Mouse (Mus musculus) heart, embryonic 12.5 days (tissue): ENCODE measurements around the gene Trir. TPM values are rescaled to one million over a fixed set of nuclear protein-coding genes. Genes with fewer than 3 reads are reported as not detected.
A peak's percentile ranks its signal among the peaks of the same experiment; 100 is the strongest.

Experiments
- ATAC-seq: fragments of 200-750 bp; cut with Nextera tagmentation; 2 replicates; pipeline ENCODE4 v1.8.0; 2017; ENCODE audit warnings: moderate TSS enrichment, moderate library complexity; ENCODE audit not compliant: insufficient number of reproducible peaks, low FRiP score
- H3K27ac ChIP-seq: fragments of 300-500 bp; sonication (generic); 2 replicates; pipeline ENCODE4 v1.5.1; 2016; ENCODE audit warnings: mild to moderate bottlenecking, moderate library complexity; ENCODE audit not compliant: poor library complexity, severe bottlenecking
- H3K27me3 ChIP-seq: fragments of 300-500 bp; sonication (generic); replicated peaks from 2 replicates; pipeline ENCODE4 v1.6.1; 2016; ENCODE audit warnings: mild to moderate bottlenecking, moderate library complexity
- H3K36me3 ChIP-seq: fragments of 300-500 bp; sonication (generic); 2 replicates; pipeline ENCODE4 v1.6.1; 2016; ENCODE audit warnings: mild to moderate bottlenecking, moderate library complexity
- H3K4me1 ChIP-seq: fragments of 300-500 bp; sonication (generic); replicated peaks from 2 replicates; pipeline ENCODE4 v1.6.1; 2016; ENCODE audit warnings: mild to moderate bottlenecking
- H3K4me2 ChIP-seq: fragments of 300-500 bp; sonication (generic); 2 replicates; pipeline ENCODE4 v1.6.1; 2016; ENCODE audit warnings: mild to moderate bottlenecking, moderate library complexity
- H3K4me3 ChIP-seq: fragments of 300-500 bp; sonication (generic); 2 replicates; pipeline ENCODE4 v1.5.1; 2016; ENCODE audit warnings: mild to moderate bottlenecking
- H3K9ac ChIP-seq: fragments of 300-500 bp; sonication (generic); 2 replicates; pipeline ENCODE4 v1.6.1; 2016; ENCODE audit warnings: mild to moderate bottlenecking, moderate library complexity
- H3K9me3 ChIP-seq: fragments of 300-500 bp; sonication (generic); replicated peaks from 2 replicates; pipeline ENCODE4 v1.6.1; 2016; ENCODE audit warnings: mild to moderate bottlenecking, moderate library complexity
- WGBS: fragments of 180-500 bp; shearing (Covaris S2); methylation state at CpG from one replicate; pipeline ENCODE4 v1.1.7; 2016; 5-methylcytosine and 5-hydroxymethylcytosine counted together
- polyA plus RNA-seq: library from polyadenylated mRNA; unstranded; fragments of >200 nt; fragmentation: Nextera tagmentation; extraction: Ambion mirVana; gene quantifications from 2 replicates; pipeline ENCODE4 v1.2.1, GENCODE M21; 2016

The Trir gene
- polyA plus RNA-seq = 102 and 109 TPM in 2 replicates

DNA sequence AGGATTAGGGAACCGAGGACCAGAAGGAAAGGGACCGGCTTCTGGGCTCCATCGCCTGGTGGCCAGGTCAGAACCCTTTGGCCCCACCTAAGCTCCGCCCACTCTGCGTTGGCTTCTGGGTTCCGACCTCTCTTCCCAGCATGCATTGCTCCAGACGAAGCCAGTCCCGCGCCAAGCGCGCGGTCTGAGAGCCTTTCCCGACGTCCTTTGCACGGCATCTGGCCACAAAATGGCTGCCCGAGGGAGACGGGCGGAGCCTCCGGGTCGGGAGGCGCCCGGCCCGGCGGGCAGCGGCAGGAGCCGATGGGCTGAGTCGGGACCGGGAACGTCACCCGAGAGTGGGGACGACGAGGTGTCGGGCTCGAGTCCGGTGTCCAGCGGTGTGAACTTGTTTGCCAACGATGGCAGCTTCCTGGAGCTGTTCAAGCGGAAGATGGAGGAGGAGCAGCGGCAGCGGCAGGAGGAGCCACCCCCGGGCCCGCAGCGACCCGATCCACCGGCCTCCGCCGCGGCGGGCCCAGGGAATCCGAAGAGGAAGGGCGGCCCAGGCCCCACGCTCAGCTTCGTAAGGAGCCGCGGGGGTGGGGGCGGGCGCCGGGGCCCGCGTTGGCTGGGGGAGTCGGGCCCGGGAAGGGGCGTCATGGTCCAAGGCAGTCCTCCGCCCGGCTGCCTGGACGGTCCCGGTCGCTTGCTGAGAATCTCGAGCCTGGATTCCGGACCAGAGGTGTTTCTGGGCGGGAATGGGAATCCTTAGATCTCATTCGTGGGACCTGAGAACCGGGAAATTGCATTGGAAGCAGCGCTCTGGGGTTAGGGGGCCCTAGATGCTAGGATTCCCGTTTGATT is at the start of gene Trir:
Gene Trir, plus strand, starts transcription at position 154 of the 846 bp plus-strand sequence.
- peak within 1 kb of the TSS; percentile 97 for H3K4me3 ChIP-seq
- no peaks in the 10 kb centered on the region for H3K27me3 ChIP-seq
- peaks cover 36% of the 10 kb centered on the region for H3K4me1 ChIP-seq
- peaks cover 48% of the 10 kb centered on the region for H3K36me3 ChIP-seq
- H3K4me2 ChIP-seq = peak within 1 kb of the TSS; percentile 98
- under 1% methylated on average over 71 of the region's 75 CpGs for WGBS
- no peaks in the 10 kb centered on the region for H3K9me3 ChIP-seq
- peak within 1 kb of the TSS; percentile 100 for H3K9ac ChIP-seq
- ATAC-seq = peak; percentile 89
- H3K27ac ChIP-seq = peak within 1 kb of the TSS; percentile 84

DNA sequence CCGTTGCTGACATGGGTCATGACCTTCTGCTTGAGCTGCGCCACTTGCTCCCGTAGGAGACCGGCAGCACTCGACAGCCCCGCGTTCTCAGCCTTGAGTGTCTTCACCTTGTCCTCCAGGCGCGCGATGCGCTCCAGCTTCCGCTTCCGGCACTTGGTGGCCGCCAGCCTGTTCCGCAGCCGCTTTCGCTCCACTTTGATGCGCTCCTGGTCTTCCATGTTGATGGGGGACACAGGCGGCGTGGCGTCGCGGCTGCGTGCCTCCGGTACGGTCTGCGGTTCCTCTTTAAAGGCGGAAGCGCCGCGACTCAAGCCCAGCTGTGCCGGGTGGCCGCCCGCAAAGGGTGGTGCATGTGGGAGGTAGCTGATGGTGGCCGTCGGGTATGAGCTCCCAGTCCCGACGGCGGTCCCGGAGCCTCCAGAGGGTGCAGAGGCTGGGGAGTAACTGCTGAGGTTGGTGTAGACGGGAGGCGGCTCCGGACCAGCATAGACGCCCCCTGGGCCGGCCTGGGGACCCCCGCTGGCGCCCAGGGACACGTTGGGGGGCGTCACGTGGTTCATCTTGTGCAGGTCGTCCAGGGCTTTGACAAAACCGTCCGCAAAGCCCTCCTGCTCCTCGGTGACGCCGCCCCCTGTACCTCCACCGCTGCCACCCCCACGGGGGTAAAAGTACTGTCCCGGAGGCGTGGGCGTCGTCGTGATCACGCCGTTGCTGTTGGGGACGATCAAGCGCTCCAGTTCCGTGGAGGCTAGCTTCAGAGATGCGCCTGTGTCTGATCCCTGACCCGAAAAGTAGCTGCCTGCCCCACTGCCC is 49.0 kb upstream of the Trir start:
- H3K36me3 ChIP-seq = peaks cover 25% of the 10 kb centered on the region
- peak overlapping the region; percentile 71 for H3K27ac ChIP-seq
- peak overlapping the region; percentile 78 for H3K9ac ChIP-seq
- H3K9me3 ChIP-seq = no peaks in the 10 kb centered on the region
- no peaks in the 10 kb centered on the region for H3K27me3 ChIP-seq
- no peak for ATAC-seq
- peak overlapping the region; percentile 95 for H3K4me2 ChIP-seq
- H3K4me1 ChIP-seq = peaks cover 58% of the 10 kb centered on the region
- WGBS = 1% methylated on average over 70 of the region's 70 CpGs
- peak overlapping the region; percentile 55 for H3K4me3 ChIP-seq

DNA sequence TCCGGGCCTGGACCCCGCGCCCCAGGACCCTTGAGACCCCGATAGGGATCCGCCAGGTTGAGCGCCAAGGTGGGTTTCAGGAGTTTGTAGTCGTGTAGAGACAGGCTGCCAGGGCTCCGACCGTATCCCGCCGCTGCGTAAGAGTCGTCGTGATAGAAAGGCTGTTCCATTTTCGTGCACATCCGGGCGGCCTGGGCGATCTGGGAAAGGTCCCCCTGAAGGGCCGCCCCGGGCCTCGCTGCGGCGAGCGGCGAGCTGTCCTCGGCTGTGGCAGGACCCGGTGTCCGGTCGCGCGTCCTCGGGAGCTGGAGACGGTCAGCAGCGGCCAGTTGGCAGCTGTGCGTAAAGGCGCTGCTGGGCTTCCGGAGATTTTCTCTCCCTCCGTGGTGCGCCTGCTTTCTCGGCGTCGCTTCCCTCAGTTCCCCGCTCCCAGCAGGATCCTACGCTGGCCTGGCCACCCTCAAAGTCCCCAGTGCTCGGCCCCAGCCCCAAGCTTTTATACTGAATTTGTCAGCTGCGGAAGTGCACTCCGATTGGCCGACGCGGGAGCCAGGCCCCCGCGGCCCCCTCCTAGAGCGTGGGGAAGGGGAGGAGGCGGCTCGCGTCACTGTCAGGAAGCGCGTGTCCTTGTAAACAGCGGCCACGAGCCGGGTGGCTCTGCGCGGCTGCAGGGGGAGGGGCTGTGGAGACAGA is 48.2 kb upstream of the Trir start, which contains the start of gene Junb:
Gene Junb, minus strand, starts transcription at position 471 of the 693 bp plus-strand sequence.
- under 1% methylated on average over 63 of the region's 63 CpGs for WGBS

DNA sequence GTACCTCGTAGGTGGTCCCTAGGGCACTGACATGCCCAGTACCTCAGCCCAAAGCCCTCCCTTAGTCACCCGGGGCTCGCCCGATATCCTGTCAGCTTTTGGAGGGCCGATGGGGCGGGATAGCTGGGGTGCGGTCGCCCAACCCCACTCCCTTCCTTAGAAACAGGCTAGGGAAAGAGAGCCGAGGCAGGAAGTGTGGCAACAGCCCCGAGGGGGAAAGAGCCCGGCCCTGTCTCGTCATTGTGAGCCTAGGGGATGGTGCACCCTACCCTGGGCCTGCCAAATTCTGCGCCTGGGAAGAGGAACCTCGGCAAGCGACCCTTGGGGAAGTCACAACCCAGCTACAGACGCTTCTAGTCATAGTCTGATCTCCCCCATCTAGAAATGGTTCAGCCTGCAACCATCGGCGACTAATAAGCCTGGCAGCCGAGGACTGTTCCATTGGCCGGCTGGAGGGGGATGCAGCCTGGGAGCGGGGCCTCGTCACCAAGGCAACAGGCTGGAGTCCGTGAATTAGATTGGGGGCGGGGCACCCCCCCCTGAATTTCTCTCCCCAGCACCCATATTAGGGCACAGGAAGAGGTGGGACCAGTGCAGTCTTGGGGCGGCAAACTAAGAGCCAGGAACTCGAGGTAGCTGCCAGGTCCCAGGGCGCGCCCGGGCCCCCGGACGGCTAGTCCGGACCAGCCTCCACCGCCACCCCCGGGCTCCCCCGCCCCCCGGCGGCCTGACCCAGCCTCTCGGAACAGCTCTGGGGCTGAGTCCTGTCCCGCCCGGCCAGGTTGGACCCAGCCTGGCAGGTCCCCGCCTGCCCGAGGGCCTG is 46.8 kb upstream of the Trir start:
- peak overlapping the region; percentile 50 for H3K9ac ChIP-seq
- H3K4me3 ChIP-seq = peak overlapping the region; percentile 55
- H3K36me3 ChIP-seq = peaks cover 6% of the 10 kb centered on the region; the same call in 1 of the 2 replicates
- H3K4me2 ChIP-seq = peak overlapping the region; percentile 95
- H3K9me3 ChIP-seq = no peaks in the 10 kb centered on the region
- H3K4me1 ChIP-seq = peaks cover 66% of the 10 kb centered on the region
- no peaks in the 10 kb centered on the region for H3K27me3 ChIP-seq
- ATAC-seq = peak; percentile 43
- peak overlapping the region; percentile 71 for H3K27ac ChIP-seq
- 1% methylated on average over 42 of the region's 42 CpGs for WGBS

More for the DNA sequence above, 48.2 kb upstream of the Trir start, which contains the start of gene Junb:
- ATAC-seq = peak; percentile 71
- H3K4me2 ChIP-seq = peak within 1 kb of the TSS; percentile 95
- H3K9ac ChIP-seq = peak within 1 kb of the TSS; percentile 78
- H3K4me1 ChIP-seq = peaks cover 59% of the 10 kb centered on the region
- peaks cover 18% of the 10 kb centered on the region for H3K36me3 ChIP-seq
- peak within 1 kb of the TSS; percentile 55 for H3K4me3 ChIP-seq
- H3K27ac ChIP-seq = peak within 1 kb of the TSS; percentile 71
- H3K27me3 ChIP-seq = no peaks in the 10 kb centered on the region
- no peaks in the 10 kb centered on the region for H3K9me3 ChIP-seq

DNA sequence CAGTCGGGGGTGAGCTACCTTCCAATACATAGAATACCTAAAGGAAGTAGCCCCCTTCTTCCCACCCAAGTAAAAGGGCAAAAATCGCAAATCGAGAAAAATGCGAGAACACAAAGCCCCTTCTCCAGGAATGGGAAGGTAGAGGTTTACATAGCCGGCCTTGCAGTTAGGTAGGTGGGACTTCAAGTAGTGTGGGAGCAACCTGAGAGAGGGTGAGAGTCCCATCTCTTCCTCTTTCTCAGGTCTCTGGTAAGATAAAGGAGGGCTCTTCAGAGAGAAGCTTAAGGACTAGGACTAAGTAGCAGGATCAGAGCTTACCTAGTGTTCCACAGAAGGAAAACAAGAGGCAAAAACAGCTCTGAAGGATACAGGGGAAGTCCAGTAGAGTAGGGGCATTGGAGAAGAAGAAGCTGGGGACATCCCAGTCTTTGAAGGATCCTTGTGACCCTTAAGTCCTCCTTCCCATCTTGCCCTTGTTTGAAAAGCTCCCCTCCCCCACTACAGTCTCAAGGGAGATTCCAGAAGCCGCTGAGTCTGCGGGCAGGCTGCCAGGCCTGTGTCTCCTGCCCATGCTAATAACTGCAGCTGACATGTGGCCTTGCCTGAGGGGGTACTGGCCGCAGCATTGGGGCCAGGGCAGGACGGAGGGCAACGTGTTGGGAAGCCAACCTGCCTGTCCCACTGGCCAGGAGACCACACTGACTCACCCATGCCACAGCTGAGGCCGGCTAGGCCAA is 45.8 kb upstream of the Trir start:
- Histone ChIP-seq H3K27me3 (no peaks in the 10 kb centered on the region), H3K4me3 (no peak overlapping the region; the same call in 1 of the 2 replicates), H3K4me1 (peaks cover 68% of the 10 kb centered on the region), H3K9me3 (no peaks in the 10 kb centered on the region), H3K4me2 (peak overlapping the region; percentile 95), H3K9ac (0 out of 2 replicates have a peak overlapping the region, but pooled peaks have one; percentile 50), H3K27ac (peak overlapping the region; percentile 64), H3K36me3 (no peaks in the 10 kb centered on the region)
- ATAC-seq = no peak
- WGBS = 26% methylated on average over 11 of the region's 11 CpGs

DNA sequence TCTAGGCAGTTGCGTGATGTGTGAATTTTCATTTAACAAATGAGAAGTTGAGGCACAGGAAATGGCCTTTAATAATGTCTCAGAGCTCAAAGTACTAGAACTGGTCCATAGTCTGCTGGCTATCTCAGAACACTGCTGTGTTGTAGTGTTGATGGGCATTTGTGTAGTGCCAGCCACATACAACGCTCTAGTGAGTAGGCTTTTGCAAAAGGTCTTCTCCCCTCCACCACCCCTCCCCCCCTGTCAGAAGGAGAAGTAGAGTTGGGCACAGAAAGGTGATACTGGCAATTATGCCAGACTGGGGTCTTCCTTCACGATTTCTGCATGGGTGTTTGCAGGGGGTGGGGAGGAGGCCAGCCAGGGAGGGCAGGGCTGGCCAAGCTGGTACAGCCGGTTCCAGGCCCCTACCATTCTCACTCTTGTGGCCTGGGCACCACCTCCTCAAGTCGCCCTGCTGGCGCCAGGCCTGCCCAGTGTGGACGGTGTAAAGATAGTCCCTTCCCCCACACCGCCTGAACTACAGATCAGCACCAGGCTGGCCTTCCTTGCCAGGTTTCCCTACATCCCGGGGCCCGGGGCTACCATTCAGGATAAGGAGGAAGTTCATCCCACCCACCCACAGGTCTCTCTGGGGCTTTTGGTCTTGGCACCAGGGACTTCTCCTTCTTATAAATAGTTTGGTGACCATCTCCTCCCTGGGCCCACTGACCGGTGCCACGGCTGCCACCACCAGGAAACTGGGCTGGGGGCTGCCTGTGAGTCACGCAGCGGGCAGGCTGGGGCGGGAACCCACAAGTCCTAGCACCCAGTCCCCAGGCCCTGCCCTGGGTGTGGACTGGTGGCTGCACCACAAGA is 44.8 kb upstream of the Trir start:
- Histone ChIP-seq H3K9me3 (no peaks in the 10 kb centered on the region), H3K27ac (no peak overlapping the region), H3K36me3 (no peaks in the 10 kb centered on the region), H3K4me3 (no peak overlapping the region), H3K4me2 (no peak overlapping the region), H3K27me3 (no peaks in the 10 kb centered on the region), H3K9ac (no peak overlapping the region), H3K4me1 (peaks cover 68% of the 10 kb centered on the region)
- ATAC-seq = no peak
- WGBS = 74% methylated on average over 15 of the region's 15 CpGs

DNA sequence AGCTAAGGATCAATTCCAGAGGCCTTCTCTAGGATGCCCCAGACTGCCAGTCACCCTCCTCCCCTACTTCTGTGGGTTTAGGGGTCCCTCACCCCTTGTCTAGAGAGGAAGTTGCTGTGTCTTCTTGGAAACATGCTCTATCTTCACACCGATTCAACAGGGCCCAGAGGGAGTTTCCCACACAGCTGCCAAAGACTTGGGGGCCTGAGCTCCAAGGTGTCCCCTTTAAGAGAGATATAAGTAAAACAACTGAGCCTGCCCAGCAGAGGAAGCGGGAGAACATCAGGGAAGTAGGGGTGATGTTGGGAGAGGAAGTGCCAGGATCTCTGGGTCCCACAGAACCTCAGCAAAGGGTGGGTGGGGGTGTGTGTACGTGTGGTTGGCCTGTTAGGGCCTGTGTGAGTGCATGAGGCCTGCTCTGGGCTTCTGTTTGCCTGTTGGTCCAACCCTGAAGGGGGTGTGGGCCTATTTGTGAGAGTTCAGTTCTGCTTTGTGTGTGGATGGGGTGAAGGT is 44.1 kb upstream of the Trir start:
- ATAC-seq = no peak
- Histone ChIP-seq H3K4me1 (peaks cover 62% of the 10 kb centered on the region), H3K9ac (no peak overlapping the region), H3K4me2 (no peak overlapping the region), H3K4me3 (no peak overlapping the region), H3K9me3 (no peaks in the 10 kb centered on the region), H3K27me3 (0 out of 2 replicates have a peak, but pooled peaks cover under 1% of the 10 kb centered on the region), H3K36me3 (no peaks in the 10 kb centered on the region), H3K27ac (no peak overlapping the region)
- WGBS = 50% methylated on average over 3 of the region's 3 CpGs

DNA sequence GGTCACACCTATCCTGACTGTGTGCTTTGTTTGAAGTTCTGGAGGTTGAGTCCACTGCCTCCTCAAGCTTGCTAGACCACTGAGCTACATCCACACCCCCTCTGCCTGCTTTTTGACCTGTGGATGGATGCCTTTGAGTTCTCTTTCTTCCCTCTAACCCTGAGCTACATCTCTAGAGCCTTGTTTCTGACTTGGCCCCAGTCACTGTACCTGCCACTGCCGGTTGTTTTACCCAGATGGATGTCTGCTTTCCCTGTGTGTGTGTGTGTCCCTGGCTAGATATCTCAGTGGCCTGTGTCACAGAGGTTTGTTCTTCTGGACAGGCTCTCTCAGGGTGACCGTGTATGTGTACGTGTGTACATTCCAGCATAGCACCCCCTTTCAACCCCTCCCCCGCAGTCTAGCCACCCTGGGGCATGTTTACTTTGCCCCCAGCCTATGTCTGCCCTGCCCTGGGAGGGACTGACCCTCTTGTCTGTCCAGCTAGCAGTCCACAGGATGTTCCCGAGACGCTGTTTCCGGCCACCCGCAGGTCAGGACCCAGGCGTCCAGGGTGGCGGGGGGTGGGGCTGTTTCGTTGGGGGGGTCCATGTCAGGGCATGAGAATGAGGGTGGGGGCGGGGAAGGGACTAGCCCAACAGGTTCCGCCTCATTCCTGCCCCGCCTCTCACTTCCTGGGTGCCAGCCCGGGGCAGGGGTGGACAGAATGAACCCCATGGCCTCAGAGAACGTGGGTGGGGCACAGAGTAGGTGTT is 42.2 kb upstream of the Trir start:
- Histone ChIP-seq H3K4me3 (peak overlapping the region; percentile 59; the same call in 1 of the 2 replicates), H3K9ac (peak overlapping the region; percentile 70; the same call in 1 of the 2 replicates), H3K4me2 (peak overlapping the region; percentile 98), H3K9me3 (no peaks in the 10 kb centered on the region; the same call in 1 of the 2 replicates), H3K4me1 (peaks cover 57% of the 10 kb centered on the region), H3K27me3 (peaks cover 9% of the 10 kb centered on the region), H3K27ac (peak overlapping the region; percentile 37), H3K36me3 (no peaks in the 10 kb centered on the region)
- 8% methylated on average over 16 of the region's 16 CpGs for WGBS
- no peak for ATAC-seq
